Mouse (Mus musculus) ovary, postnatal 36 days (tissue): ENCODE results near the gene Nmnat1.

Source experiments
- DNase-seq: peaks from one replicate; pipeline ENCODE4 v3.0.0; 2022; ENCODE audit warnings: low spot score, mixed read lengths

Nmnat1 gene

GRCm38 (mm10) chr4:149485053-149485824 lies at the start of gene Nmnat1, which contains the start of gene Lzic:
Nmnat1 (minus strand) TSS chr4:149485202.
Lzic (plus strand) TSS chr4:149485229.
- DNase-seq, result peak; percentile 93

GRCm38 (mm10) chr4:149529691-149530090 lies 44.7 kb upstream of the Nmnat1 start:
- no peak for DNase-seq

- no peak for DNase-seq
Measured at GRCm38 (mm10) chr4:149527621-149528354, 42.8 kb upstream of the Nmnat1 start.

GRCm38 (mm10) chr4:149526330-149526729 lies 41.3 kb upstream of the Nmnat1 start:
- no peak for DNase-seq

GRCm38 (mm10) chr4:149525811-149526210 lies 40.8 kb upstream of the Nmnat1 start:
- no peak for DNase-seq

- no peak for DNase-seq
Measured at GRCm38 (mm10) chr4:149525170-149525569, 40.2 kb upstream of the Nmnat1 start.

GRCm38 (mm10) chr4:149523961-149524360 lies 39.0 kb upstream of the Nmnat1 start:
- DNase-seq, result no peak

- DNase-seq, result no peak
Measured at GRCm38 (mm10) chr4:149521258-149521657, 36.3 kb upstream of the Nmnat1 start.

- DNase-seq, result no peak
Measured at GRCm38 (mm10) chr4:149518351-149519220, 33.6 kb upstream of the Nmnat1 start.

- DNase-seq, result peak; percentile 98
Measured at GRCm38 (mm10) chr4:149517868-149518340, 32.9 kb upstream of the Nmnat1 start, which contains the start of gene Ctnnbip1. Ctnnbip1 (plus strand) TSS chr4:149518236.

- DNase-seq, result no peak
Measured at GRCm38 (mm10) chr4:149515706-149516105, 30.7 kb upstream of the Nmnat1 start.

GRCm38 (mm10) chr4:149512072-149512471 lies 27.1 kb upstream of the Nmnat1 start:
- DNase-seq, result no peak

- no peak for DNase-seq
Measured at GRCm38 (mm10) chr4:149511221-149511646, 26.2 kb upstream of the Nmnat1 start.

GRCm38 (mm10) chr4:149506904-149507303 lies 21.9 kb upstream of the Nmnat1 start:
- DNase-seq, result no peak

- no peak for DNase-seq
Measured at GRCm38 (mm10) chr4:149505261-149505967, 20.4 kb upstream of the Nmnat1 start.

GRCm38 (mm10) chr4:149504858-149505257 lies 19.9 kb upstream of the Nmnat1 start:
- DNase-seq, result no peak

- DNase-seq, result no peak
Measured at GRCm38 (mm10) chr4:149504363-149504762, 19.4 kb upstream of the Nmnat1 start.

GRCm38 (mm10) chr4:149499790-149500189 lies 14.8 kb upstream of the Nmnat1 start:
- DNase-seq, result no peak

- DNase-seq, result no peak
Measured at GRCm38 (mm10) chr4:149498901-149499300, 13.9 kb upstream of the Nmnat1 start.

- DNase-seq, result no peak
Measured at GRCm38 (mm10) chr4:149496612-149497011, 11.6 kb upstream of the Nmnat1 start.

GRCm38 (mm10) chr4:149491151-149491550 lies 6.1 kb upstream of the Nmnat1 start:
- DNase-seq, result no peak
